Mouse (Mus musculus) telencephalon, adult 2 months (tissue): Measurements from ENCODE around the gene Plekhb2.
A peak's percentile ranks its signal among the peaks of the same experiment; 100 is the strongest.

ENCODE experiments used
- DNase-seq: peaks from one replicate; pipeline ENCODE4 v3.0.0-alpha.2; 2011; ENCODE audit warnings: low read depth, low spot score

The Plekhb2 gene

GRCm38 (mm10) chr1:34831381-34831780, 18.4 kb upstream of the Plekhb2 start:
- DNase-seq = no peak

- no peak for DNase-seq
Observed at GRCm38 (mm10) chr1:34834904-34835303, 14.9 kb upstream of the Plekhb2 start.

- DNase-seq = no peak
Observed at GRCm38 (mm10) chr1:34837951-34838689, 11.7 kb upstream of the Plekhb2 start.

DNA sequence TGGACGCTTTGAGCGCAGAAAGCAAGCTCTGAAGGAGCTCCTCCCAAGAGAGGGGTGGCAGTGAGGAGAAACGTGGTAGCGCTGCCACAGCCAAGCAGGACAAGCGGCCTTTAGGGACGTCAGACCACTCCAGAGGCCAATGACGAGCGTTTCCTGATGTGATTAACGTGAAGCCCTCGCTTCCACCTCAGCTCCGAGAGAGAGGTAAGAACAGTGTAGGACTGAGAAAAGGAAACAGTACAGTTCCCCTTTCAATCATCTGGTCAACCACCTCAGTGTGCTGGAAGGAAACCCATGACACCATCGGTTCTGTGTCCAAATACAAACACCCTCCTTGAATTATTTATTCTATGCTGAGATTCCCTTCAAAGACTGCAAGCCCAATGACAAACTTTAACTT, 10.5 kb upstream of the Plekhb2 start:
- no peak for DNase-seq

DNA sequence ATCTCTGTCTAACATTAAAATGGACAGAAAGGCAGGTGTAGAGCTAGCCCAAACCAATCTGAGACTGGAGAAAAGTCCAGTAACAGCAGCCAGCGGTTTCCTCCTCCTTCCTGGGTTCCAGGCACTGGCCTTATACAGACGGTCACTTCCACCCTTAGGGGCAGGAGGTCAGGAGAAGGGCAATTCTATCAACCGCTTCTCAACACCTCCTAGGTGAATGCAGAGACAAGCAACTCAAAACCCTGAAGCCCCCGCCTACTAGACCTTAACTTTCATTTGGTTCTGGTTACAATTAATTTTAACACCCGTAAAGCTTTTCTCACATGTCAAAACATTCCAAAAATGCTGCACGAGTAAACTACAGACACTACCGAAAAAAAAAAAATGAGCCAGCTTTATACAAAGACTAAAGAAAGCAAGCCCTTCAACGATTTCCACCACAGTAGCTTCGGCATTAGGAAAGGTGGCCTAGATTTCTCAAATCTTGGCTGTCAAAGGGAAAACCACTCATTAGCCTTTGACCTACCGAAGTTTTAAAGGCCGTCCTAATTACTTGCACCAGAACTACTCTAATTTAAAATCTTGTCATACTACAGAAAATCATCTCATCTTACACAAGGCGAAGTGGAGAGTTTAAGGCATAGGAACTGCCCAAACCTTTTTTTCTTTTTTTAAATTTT, 7.9 kb upstream of the Plekhb2 start:
- DNase-seq = no peak

GRCm38 (mm10) chr1:34842389-34842861, 7.4 kb upstream of the Plekhb2 start:
- DNase-seq = no peak

DNA sequence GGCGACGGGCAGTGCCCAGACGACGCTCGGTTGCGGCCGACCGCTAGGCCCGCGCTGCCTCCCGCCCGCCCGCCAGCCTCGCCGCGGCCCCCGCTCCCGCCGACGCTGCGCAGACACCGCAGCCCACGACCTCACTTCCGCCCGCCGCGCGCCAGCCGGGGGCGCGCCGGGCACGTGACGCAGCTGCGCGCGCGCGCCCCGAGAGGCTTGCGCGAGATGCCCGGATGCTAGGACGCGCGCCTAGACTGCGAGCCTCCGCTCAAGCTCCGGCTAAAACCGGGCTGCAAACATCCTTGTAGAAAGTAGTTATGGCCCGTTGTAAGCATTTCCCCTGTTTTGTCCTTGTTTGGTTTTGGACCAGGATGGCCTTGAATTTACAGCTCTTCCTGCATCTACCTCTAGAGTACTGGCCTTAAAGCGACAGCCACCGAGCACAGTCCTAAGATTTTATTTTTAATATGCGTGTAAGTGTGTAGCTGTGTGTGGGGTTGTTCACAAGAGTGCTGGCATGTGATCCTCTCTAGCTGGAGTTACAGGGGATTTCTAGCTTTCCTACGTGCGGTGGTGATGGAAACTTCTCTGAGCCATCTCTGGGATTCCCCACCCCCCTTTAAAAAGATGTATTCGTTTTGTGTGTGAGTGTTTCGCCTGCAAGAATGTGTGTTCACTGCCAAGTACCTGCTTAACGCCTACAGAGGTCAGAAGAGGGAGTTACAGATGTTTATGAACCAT, 6.7 kb upstream of the Plekhb2 start, which contains the start of gene Fam168b:
TSS of gene Fam168b (minus strand) at position 179 of the 732 bp plus-strand sequence.
- DNase-seq = peak; percentile 63

- DNase-seq = no peak
Observed at GRCm38 (mm10) chr1:34847070-34847469, 2.7 kb upstream of the Plekhb2 start.

- DNase-seq = no peak
Observed at GRCm38 (mm10) chr1:34850343-34851136, 764 bp downstream of the Plekhb2 start.

GRCm38 (mm10) chr1:34851562-34851961, 1.8 kb downstream of the Plekhb2 start:
- DNase-seq = no peak

- no peak for DNase-seq
Observed at GRCm38 (mm10) chr1:34852116-34852878, 2.5 kb downstream of the Plekhb2 start.

GRCm38 (mm10) chr1:34853786-34854185, 4.0 kb downstream of the Plekhb2 start:
- DNase-seq = no peak

DNA sequence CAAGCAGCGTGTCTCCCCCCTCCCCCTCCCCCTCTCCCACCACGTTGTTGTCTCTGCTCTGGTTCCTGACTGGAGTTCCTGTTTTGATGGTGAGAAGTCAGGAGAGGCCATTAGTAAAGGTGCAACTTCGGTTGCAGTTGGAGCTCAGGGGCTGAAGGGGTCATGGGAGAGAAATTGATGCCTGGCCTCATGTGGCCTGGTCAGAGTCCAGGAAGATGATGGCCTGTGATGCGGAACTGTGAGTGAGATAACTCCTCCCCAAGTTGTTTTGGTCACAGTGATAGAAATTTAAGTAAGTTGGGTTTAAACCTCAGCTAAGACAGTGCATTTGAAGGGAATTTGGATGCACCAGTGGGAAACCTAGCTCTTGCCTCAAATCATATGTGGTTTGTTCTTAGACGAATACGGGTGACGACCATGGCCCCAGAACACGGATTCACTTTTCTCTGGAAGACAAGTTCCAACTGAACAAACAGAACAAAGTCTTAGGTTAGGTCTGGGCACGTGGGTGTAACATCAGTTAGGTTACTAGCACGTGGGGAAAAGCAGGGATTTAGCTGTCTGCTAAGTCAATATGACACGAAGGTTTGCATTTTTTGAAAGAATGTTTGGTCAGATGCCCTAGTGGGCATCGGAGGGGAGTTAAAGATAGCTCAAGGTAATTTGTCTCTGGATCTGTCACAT, 5.4 kb downstream of the Plekhb2 start:
- DNase-seq = no peak

DNA sequence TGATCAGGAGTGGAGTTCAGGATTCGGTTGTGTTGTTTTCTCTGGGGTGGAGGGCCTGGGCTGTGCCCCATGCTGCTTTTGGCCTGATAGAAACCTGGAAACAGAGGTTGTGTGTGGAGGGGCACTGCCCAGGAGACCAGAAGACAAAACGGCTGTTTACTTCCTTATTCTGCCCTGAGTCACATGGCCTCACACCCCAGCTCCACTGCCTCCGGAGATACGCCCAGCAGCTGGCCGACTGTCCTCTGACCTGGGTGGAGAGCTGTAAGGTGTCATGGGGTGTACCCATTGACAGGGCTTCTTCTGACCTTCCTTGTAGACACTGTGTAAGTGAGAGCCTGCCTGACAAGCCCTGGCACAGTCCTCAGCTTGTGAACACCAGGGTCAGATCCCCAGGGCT, 8.9 kb downstream of the Plekhb2 start:
- no peak for DNase-seq

- DNase-seq = no peak
Observed at GRCm38 (mm10) chr1:34859761-34860160, 10.0 kb downstream of the Plekhb2 start.

DNA sequence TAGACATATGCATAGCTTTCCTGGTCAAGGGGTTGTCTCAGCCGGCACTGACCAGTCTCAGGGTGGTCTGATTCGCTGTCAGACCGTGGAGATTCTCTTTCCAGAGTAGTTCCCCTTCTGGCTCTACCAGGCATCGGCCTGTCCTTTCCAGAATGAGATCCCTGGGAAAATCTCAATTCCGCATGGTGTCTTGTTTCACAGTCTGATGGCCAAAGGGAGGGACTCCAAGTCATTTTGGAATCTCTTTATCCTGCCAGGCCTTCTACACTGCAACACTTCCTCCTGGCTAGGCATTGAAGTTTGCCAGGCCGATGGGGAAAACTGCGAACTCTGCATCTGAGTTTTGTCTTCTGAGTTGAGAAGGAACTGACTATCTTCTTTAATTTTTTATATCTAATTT, 10.4 kb downstream of the Plekhb2 start:
- no peak for DNase-seq

DNA sequence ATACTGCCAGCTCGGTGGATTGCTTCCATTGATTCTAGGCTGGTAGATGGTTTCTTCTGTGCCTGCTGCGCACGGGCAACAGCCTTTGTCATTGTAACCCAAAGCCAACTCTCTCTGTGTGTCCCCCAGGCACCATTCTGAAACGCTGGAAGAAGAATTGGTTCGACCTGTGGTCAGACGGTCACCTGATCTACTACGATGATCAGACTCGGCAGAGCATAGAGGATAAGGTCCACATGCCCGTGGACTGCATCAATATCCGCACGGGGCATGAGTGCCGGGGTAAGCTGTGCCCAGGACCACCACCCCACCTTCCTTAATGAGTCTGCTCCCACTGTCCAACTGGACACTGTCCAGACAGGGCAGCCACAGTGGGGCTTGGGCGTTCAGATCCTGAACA, 13.1 kb downstream of the Plekhb2 start:
- no peak for DNase-seq

GRCm38 (mm10) chr1:34863323-34863722, 13.5 kb downstream of the Plekhb2 start:
- DNase-seq = no peak

DNA sequence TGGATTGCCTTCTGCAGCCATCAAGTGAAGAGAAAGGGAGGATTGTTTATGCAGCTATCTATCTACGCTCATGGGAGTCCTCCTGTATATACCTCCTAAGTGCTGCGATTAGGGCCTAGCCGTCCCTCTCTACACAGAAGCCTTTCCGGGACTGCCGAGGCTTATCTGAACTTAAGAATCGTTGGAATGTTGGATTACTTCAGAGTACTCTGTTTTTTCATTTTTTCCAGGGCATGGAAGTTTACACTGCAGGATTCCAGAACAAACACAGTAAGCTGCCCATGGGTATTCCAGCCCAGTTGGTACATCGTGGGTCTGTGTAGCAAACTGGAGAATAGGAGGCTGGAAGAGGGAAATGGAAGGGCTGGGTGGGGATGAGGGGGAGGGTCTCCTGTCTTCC, 14.5 kb downstream of the Plekhb2 start:
- DNase-seq = no peak

DNA sequence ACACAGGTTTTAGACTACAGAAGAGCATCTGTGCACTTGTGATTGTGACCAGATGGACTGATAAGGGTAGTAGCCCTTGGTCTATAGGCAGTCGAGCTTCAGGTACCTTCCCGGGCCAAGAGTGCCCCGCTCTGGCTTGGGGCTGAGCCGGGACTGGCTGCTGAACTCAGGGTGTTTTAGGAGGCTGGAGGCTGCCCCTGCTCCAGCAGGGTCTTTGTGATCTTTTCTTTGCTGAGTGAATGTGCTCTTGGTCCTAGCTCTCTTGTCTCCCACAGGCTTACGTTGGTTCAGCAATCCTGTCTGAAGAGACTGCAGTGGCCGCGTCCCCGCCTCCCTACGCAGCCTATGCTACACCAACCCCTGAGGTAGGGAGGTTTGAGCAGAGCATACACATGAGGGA, 16.1 kb downstream of the Plekhb2 start:
- DNase-seq = no peak
